Mouse (Mus musculus): Measurements from ENCODE around the gene Gm2012. TPM values are rescaled to one million over a fixed set of nuclear protein-coding genes. Genes with fewer than 3 reads are reported as not detected.
"Not testable (repeated sequence)": the region's sequence is repeated elsewhere in the genome, so short reads cannot be mapped to it uniquely, and the experiment has no call there.

Gm2012 gene
- not detected in 2 replicates for polyA plus RNA-seq (2014; fragmentation: Nextera tagmentation; extraction: Ambion mirVana)

GRCm38 (mm10) chrX:26231255-26231654, at the start of gene Gm2012:
Gene Gm2012 (minus strand): TSS chrX:26231355.
- 100% methylated on average over 1 of the region's 5 CpGs for WGBS
- H3K4me1 ChIP-seq (ENCODE audit: control insufficient read depth, insufficient read depth, low read length); H3K4me2 ChIP-seq (ENCODE audit: low read depth); H3K9ac ChIP-seq (ENCODE audit: low read length); DNase-seq (ENCODE audit: low spot score); H3K27ac ChIP-seq (ENCODE audit: low read depth, low read length); H3K27me3 ChIP-seq (ENCODE audit: control insufficient read depth, insufficient read depth, low read length); H3K9me3 ChIP-seq (ENCODE audit: control insufficient read depth, low read length); ATAC-seq (ENCODE audit: insufficient read depth, low FRiP score, low TSS enrichment); H3K4me3 ChIP-seq (ENCODE audit: low read depth, low read length); H3K36me3 ChIP-seq (ENCODE audit: control insufficient read depth, insufficient read depth, low read length): not testable (repeated sequence)

GRCm38 (mm10) chrX:26159146-26159545, 72.0 kb downstream of the Gm2012 start:
- not testable (repeated sequence) for H3K4me1 ChIP-seq (ENCODE audit: control insufficient read depth, insufficient read depth, low read length); H3K36me3 ChIP-seq (ENCODE audit: control insufficient read depth, insufficient read depth, low read length); H3K9me3 ChIP-seq (ENCODE audit: control insufficient read depth, low read length); ATAC-seq (ENCODE audit: insufficient read depth, low FRiP score, low TSS enrichment); H3K9ac ChIP-seq (ENCODE audit: low read length); H3K4me2 ChIP-seq (ENCODE audit: low read depth); H3K27ac ChIP-seq (ENCODE audit: low read depth, low read length); H3K27me3 ChIP-seq (ENCODE audit: control insufficient read depth, insufficient read depth, low read length); H3K4me3 ChIP-seq (ENCODE audit: low read depth, low read length); DNase-seq (ENCODE audit: low spot score)
- 80% methylated on average over 12 of the region's 12 CpGs for WGBS

Small RNA genes lying within 50 kb of the gene (microRNA-seq; reads per million reads assigned to microRNA genes)
- gene Gm26302: not detected

Other genes with a start within 250 kb of the Gm2012 start
- not detected in 2 replicates for gene Gm5168, start 180.3 kb downstream of the Gm2012 start, polyA plus RNA-seq (2014; fragmentation: Nextera tagmentation; extraction: Ambion mirVana)
- gene Gm2030, start 78.7 kb upstream of the Gm2012 start, polyA plus RNA-seq (2014; fragmentation: Nextera tagmentation; extraction: Ambion mirVana): not detected in 2 replicates